ENCODE assay signal across 26 mouse cellular contexts in genomic region chr7:139149373-139149772, GRCm38 (mm10).
DNase-seq lines count a peak whose midpoint lies in the region; ATAC-seq and TF ChIP-seq lines count a peak whose summit lies in the region.
"Had no signal": no experiment of that assay in that cellular context is flagged by ENCODE, and none has a peak within 500 bp of the region (broad histone marks: within the 10 kb centered on the region; RNA-seq: fewer than 3 reads in every experiment).

No protein-coding gene starts in this region.

- no peaks in the 10 kb centered on the region for H3K9me3 ChIP-seq in forebrain, embryonic 14.5 days (replicated peaks; ENCODE audit: control insufficient read depth, low read length)
- no peaks in the 10 kb centered on the region for H3K9me3 ChIP-seq in forebrain, embryonic 16.5 days (ENCODE audit: control insufficient read depth, low read length)
- H3K9me3 ChIP-seq: embryonic facial prominence, embryonic 15.5 days; heart, embryonic 13.5 days; intestine, embryonic 15.5 days; limb, embryonic 13.5 days; liver, embryonic 12.5 days; midbrain, embryonic 12.5 days had no signal

- peak; percentile 9 for DNase-seq in forebrain, embryonic 14.5 days (ENCODE audit: low spot score)
- DNase-seq in layer of hippocampus, adult 2 months (ENCODE audit: low spot score in 2 of 2): no peak
- no peak for DNase-seq in layer of hippocampus, postnatal 25 days (ENCODE audit: extremely low spot score in 1 of 2, low spot score in 1 of 2)
- DNase-seq in right cerebral cortex, adult 18-20 months: peak; percentile 76
- no peak for DNase-seq in right cerebral cortex, postnatal 4 days
- DNase-seq in right cerebral cortex, postnatal 25 days: peak; percentile 54
- DNase-seq in cerebellum, adult 8-10 months: no peak
- DNase-seq: adrenal gland, postnatal 10 days; cerebellum, adult 9-11 months; gastrocnemius, postnatal 25 days; heart, adult 18-20 months; heart, postnatal 14 days; kidney, adult 8-10 months; kidney, postnatal 14 days; layer of hippocampus, postnatal 36 days; lung, adult 18-20 months; lung, postnatal 14 days; spleen, adult 18-20 months; thymus, postnatal 25 days had no signal

- 44% methylated on average over 7 of the region's 7 CpGs for WGBS in forebrain, embryonic 14.5 days
- 35% methylated on average over 6 of the region's 7 CpGs for WGBS in forebrain, embryonic 16.5 days

- no peak for TF ChIP-seq CTCF in layer of hippocampus, adult 2 months (conservative IDR thresholded peaks at IDR 0.05)

- no peak overlapping the region for H3K4me2 ChIP-seq in forebrain, embryonic 14.5 days (ENCODE audit: low read length)
- H3K4me2 ChIP-seq in forebrain, embryonic 16.5 days (ENCODE audit: low read length): no peak overlapping the region
- H3K4me2 ChIP-seq: embryonic facial prominence, embryonic 15.5 days; heart, embryonic 13.5 days; intestine, embryonic 15.5 days; limb, embryonic 13.5 days; liver, embryonic 12.5 days; midbrain, embryonic 12.5 days had no signal

- no peaks in the 10 kb centered on the region for H3K36me3 ChIP-seq in forebrain, embryonic 14.5 days (ENCODE audit: control insufficient read depth, insufficient read depth, low read length)
- H3K36me3 ChIP-seq in forebrain, embryonic 16.5 days (ENCODE audit: control insufficient read depth, insufficient read depth): no peaks in the 10 kb centered on the region
- H3K36me3 ChIP-seq: embryonic facial prominence, embryonic 15.5 days; heart, embryonic 13.5 days; intestine, embryonic 15.5 days; limb, embryonic 13.5 days; liver, embryonic 12.5 days; midbrain, embryonic 12.5 days had no signal

- H3K9ac ChIP-seq in forebrain, embryonic 14.5 days (ENCODE audit: low read length): no peak overlapping the region
- no peak overlapping the region for H3K9ac ChIP-seq in forebrain, embryonic 16.5 days (replicated peaks; ENCODE audit: low read depth, low read length)
- H3K9ac ChIP-seq: embryonic facial prominence, embryonic 15.5 days; heart, embryonic 13.5 days; intestine, embryonic 15.5 days; limb, embryonic 13.5 days; liver, embryonic 12.5 days had no signal

- H3K4me1 ChIP-seq in forebrain, embryonic 14.5 days (ENCODE audit: control insufficient read depth, insufficient read depth, low read length): peaks cover 21% of the 10 kb centered on the region
- H3K4me1 ChIP-seq in forebrain, embryonic 16.5 days (replicated peaks; ENCODE audit: control insufficient read depth, insufficient read depth, low read length): peaks cover 9% of the 10 kb centered on the region

- H3K4me3 ChIP-seq in forebrain, embryonic 14.5 days (ENCODE audit: low read depth, low read length): no peak overlapping the region
- H3K4me3 ChIP-seq in forebrain, embryonic 16.5 days (replicated peaks; ENCODE audit: low read length): no peak overlapping the region
- H3K4me3 ChIP-seq in layer of hippocampus, adult 2 months: no peak overlapping the region
- H3K4me3 ChIP-seq: embryonic facial prominence, embryonic 15.5 days; heart, embryonic 13.5 days; intestine, embryonic 15.5 days; limb, embryonic 13.5 days; liver, embryonic 12.5 days; midbrain, embryonic 12.5 days had no signal

- ATAC-seq in forebrain, embryonic 14.5 days: no peak
- ATAC-seq in forebrain, embryonic 16.5 days: no peak
- ATAC-seq: intestine, embryonic 15.5 days; liver, embryonic 12.5 days had no signal

- no peak overlapping the region for H3K27ac ChIP-seq in forebrain, embryonic 14.5 days (ENCODE audit: low read depth, low read length)
- no peak overlapping the region for H3K27ac ChIP-seq in forebrain, embryonic 16.5 days (ENCODE audit: low read length)
- H3K27ac ChIP-seq in layer of hippocampus, adult 2 months: peak overlapping the region; percentile 83
- H3K27ac ChIP-seq: embryonic facial prominence, embryonic 15.5 days; heart, embryonic 13.5 days; intestine, embryonic 15.5 days; limb, embryonic 13.5 days; liver, embryonic 12.5 days; midbrain, embryonic 12.5 days had no signal

- no peaks in the 10 kb centered on the region for H3K27me3 ChIP-seq in forebrain, embryonic 14.5 days (replicated peaks; ENCODE audit: control insufficient read depth, insufficient read depth, low read length)
- H3K27me3 ChIP-seq in forebrain, embryonic 16.5 days (replicated peaks; ENCODE audit: control insufficient read depth, insufficient read depth, low read length): no peaks in the 10 kb centered on the region
- H3K27me3 ChIP-seq: embryonic facial prominence, embryonic 15.5 days; intestine, embryonic 15.5 days; limb, embryonic 13.5 days had no signal

Comparison
In these comparisons a context has a peak if more than half of its experiments do, and no peak if none do; other contexts are left out.
1. DNase-seq: peak in forebrain, embryonic 14.5 days (single experiment), right cerebral cortex, adult 18-20 months (single experiment) and right cerebral cortex, postnatal 25 days (single experiment); none in layer of hippocampus, adult 2 months (0 of 2), layer of hippocampus, postnatal 25 days (0 of 2), right cerebral cortex, postnatal 4 days (single experiment) and cerebellum, adult 8-10 months (single experiment).